Mouse (Mus musculus) liver, embryonic 11.5 days (tissue): ENCODE results near the gene Relb. TPM values are rescaled to one million over a fixed set of nuclear protein-coding genes. Genes with fewer than 3 reads are reported as not detected.
A peak's percentile ranks its signal among the peaks of the same experiment; 100 is the strongest.

Experiments
- ATAC-seq: fragments of 200-750 bp; cut with Nextera tagmentation; replicated peaks from 2 replicates; pipeline ENCODE4 v1.8.0; 2017; ENCODE audit warnings: moderate number of reproducible peaks, mild to moderate bottlenecking, moderate TSS enrichment, moderate library complexity; ENCODE audit not compliant: low FRiP score
- DNase-seq: peaks from one replicate; pipeline ENCODE4 v3.0.0-alpha.2; 2017; ENCODE audit warnings: low spot score
- H3K27ac ChIP-seq: fragments of 300-500 bp; sonication (generic); 2 replicates; pipeline ENCODE4 v1.5.1; 2014; ENCODE audit warnings: mild to moderate bottlenecking, low read depth, low read length, control low read depth
- H3K27me3 ChIP-seq: fragments of 300-500 bp; sonication (generic); replicated peaks from 2 replicates; pipeline ENCODE4 v1.6.1; 2014; ENCODE audit warnings: low read length, mixed read lengths; ENCODE audit not compliant: control insufficient read depth, insufficient read depth
- H3K36me3 ChIP-seq: fragments of 300-500 bp; sonication (generic); 2 replicates; pipeline ENCODE4 v1.6.1; 2014; ENCODE audit warnings: mild to moderate bottlenecking, low read length, moderate library complexity, mixed read lengths; ENCODE audit not compliant: control insufficient read depth, insufficient read depth
- H3K4me1 ChIP-seq: fragments of 300-500 bp; sonication (generic); replicated peaks from 2 replicates; pipeline ENCODE4 v1.6.1; 2014; ENCODE audit warnings: low read length, mixed read lengths; ENCODE audit not compliant: control insufficient read depth, insufficient read depth
- H3K4me2 ChIP-seq: fragments of 300-500 bp; sonication (generic); 2 replicates; pipeline ENCODE4 v1.6.1; 2014; ENCODE audit warnings: mild to moderate bottlenecking, control low read depth, moderate library complexity
- H3K4me3 ChIP-seq: fragments of 300-500 bp; sonication (generic); 2 replicates; pipeline ENCODE4 v1.5.1; 2014; ENCODE audit warnings: low read depth, low read length, control low read depth
- H3K9ac ChIP-seq: fragments of 300-500 bp; sonication (generic); 2 replicates; pipeline ENCODE4 v1.6.1; 2014; ENCODE audit warnings: low read depth, low read length, control low read depth
- H3K9me3 ChIP-seq: fragments of 300-500 bp; sonication (generic); 2 replicates; pipeline ENCODE4 v1.6.1; 2016; ENCODE audit warnings: low read length, inconsistent platforms, mixed read lengths; ENCODE audit not compliant: control insufficient read depth
- WGBS: fragments of 180-500 bp; shearing (Covaris S2); extraction: QIAGEN DNeasy Blood & Tissue Kit; methylation state at CpG from one replicate; pipeline ENCODE4 v1.1.7; 2014; 5-methylcytosine and 5-hydroxymethylcytosine counted together
- polyA plus RNA-seq: library from polyadenylated mRNA; unstranded; fragments of >200 nt; fragmentation: Nextera tagmentation; extraction: Ambion mirVana; gene quantifications from 2 replicates; pipeline ENCODE4 v1.2.1, GENCODE M21; 2014

The Relb gene
- polyA plus RNA-seq = 2.0 and 2.3 TPM in 2 replicates

DNA sequence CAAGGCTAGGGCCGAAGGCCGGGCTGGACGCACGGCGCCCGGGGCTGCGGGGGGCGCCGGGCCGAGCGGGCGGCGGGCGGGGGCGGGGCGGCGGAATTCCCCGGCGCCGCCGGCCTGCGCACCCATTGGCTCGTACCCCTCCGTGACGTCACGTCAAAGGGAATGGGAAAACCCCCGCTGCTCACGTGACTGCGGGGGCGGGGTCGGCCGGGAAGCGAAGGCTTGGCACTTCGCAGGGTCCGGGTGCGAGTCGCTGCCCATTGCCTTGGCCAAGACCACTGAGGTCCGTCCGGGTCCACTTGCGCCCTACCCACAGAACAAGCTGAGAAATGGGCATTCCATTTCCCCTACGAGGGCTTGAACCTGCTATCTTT is at the start of gene Relb:
Relb (minus strand) TSS at position 78 of the 374 bp plus-strand sequence.
- no peaks in the 10 kb centered on the region for H3K9me3 ChIP-seq
- ATAC-seq (peak; percentile 42), DNase-seq (peak; percentile 88)
- peaks cover 24% of the 10 kb centered on the region for H3K4me1 ChIP-seq
- no peaks in the 10 kb centered on the region for H3K27me3 ChIP-seq
- WGBS = 1% methylated on average over 41 of the region's 41 CpGs
- H3K27ac ChIP-seq = peak within 1 kb of the TSS; percentile 76
- H3K4me3 ChIP-seq = peak within 1 kb of the TSS; percentile 79
- H3K9ac ChIP-seq = peak within 1 kb of the TSS; percentile 61
- peaks cover 8% of the 10 kb centered on the region for H3K36me3 ChIP-seq
- peak within 1 kb of the TSS; percentile 99 for H3K4me2 ChIP-seq

DNA sequence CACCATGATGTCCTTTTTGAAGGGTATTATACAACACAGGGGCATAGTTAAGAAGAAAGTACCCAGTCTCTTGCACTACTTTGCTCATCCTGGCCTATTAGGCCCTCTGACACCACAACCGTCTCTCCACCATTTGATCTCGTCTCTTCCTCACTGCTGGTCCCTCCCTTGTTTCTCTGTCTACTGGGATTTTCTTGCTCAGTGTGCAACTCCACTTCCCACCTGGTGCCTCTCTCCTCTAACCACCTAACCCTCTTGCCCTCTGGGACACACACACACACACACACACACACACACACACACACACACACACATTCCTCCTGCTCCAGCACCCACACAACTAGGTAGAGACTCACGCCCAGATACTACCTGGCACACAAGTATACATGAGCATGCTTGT is 49.7 kb upstream of the Relb start:
- Histone ChIP-seq H3K4me3 (no peak overlapping the region), H3K9ac (no peak overlapping the region), H3K4me2 (no peak overlapping the region), H3K36me3 (no peaks in the 10 kb centered on the region), H3K4me1 (peaks cover 11% of the 10 kb centered on the region), H3K27ac (no peak overlapping the region), H3K9me3 (no peaks in the 10 kb centered on the region), H3K27me3 (no peaks in the 10 kb centered on the region)
- WGBS = 88% methylated on average over 3 of the region's 3 CpGs
- ATAC-seq (no peak), DNase-seq (no peak)

GRCm38 (mm10) chr7:19677872-19678271 is 48.6 kb upstream of the Relb start, which contains the start of gene Apoc2:
TSS of gene Apoc2 (minus strand) at chr7:19677941.
- Histone ChIP-seq H3K4me3 (no peak within 1 kb of the TSS), H3K27me3 (no peaks in the 10 kb centered on the region), H3K9me3 (no peaks in the 10 kb centered on the region), H3K4me1 (peaks cover 9% of the 10 kb centered on the region), H3K4me2 (no peak within 1 kb of the TSS), H3K9ac (no peak within 1 kb of the TSS), H3K36me3 (no peaks in the 10 kb centered on the region), H3K27ac (0 out of 2 replicates have a peak within 1 kb of the TSS, but pooled peaks have one; percentile 13)
- 71% methylated on average over 8 of the region's 8 CpGs for WGBS
- DNase-seq (no peak), ATAC-seq (no peak)

GRCm38 (mm10) chr7:19676662-19677061 is 47.4 kb upstream of the Relb start:
- H3K27me3 ChIP-seq = no peaks in the 10 kb centered on the region
- H3K4me1 ChIP-seq = peaks cover 5% of the 10 kb centered on the region
- WGBS = 79% methylated on average over 1 of the region's 1 CpGs
- H3K4me3 ChIP-seq = no peak overlapping the region
- H3K9me3 ChIP-seq = no peaks in the 10 kb centered on the region
- H3K4me2 ChIP-seq = peak overlapping the region; percentile 28
- H3K9ac ChIP-seq = peak overlapping the region; percentile 34; the same call in 1 of the 2 replicates
- no peak overlapping the region for H3K27ac ChIP-seq
- ATAC-seq (0 out of 2 replicates have a peak, but pooled peaks have one; percentile 41), DNase-seq (no peak)
- H3K36me3 ChIP-seq = no peaks in the 10 kb centered on the region

DNA sequence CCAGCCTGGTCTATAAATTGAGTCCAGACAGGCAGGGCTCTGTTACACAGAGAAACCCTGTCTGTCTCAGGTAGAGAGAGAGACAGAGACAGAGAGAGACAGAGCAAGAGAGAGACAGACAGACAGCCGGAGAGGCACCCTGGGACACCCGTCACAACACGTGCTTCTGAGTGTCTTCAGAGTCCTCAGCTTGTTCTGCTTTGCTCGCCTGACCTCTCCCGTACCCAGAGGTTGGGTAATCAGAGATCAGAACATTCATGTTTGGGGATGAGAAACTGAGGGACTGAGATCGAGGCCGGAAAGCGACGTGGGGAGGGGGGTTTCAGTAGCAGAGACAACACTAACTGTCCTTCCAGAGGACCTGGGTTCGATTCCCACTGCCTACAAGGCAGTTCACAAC is 46.6 kb upstream of the Relb start:
- DNase-seq (no peak), ATAC-seq (no peak)
- 72% methylated on average over 10 of the region's 10 CpGs for WGBS
- H3K27me3 ChIP-seq = no peaks in the 10 kb centered on the region
- peak overlapping the region; percentile 21; the same call in 1 of the 2 replicates for H3K27ac ChIP-seq
- H3K4me2 ChIP-seq = peak overlapping the region; percentile 29
- no peaks in the 10 kb centered on the region for H3K36me3 ChIP-seq
- no peak overlapping the region for H3K9ac ChIP-seq
- H3K9me3 ChIP-seq = no peaks in the 10 kb centered on the region
- H3K4me3 ChIP-seq = peak overlapping the region; percentile 11; the same call in 1 of the 2 replicates
- H3K4me1 ChIP-seq = no peaks in the 10 kb centered on the region

DNA sequence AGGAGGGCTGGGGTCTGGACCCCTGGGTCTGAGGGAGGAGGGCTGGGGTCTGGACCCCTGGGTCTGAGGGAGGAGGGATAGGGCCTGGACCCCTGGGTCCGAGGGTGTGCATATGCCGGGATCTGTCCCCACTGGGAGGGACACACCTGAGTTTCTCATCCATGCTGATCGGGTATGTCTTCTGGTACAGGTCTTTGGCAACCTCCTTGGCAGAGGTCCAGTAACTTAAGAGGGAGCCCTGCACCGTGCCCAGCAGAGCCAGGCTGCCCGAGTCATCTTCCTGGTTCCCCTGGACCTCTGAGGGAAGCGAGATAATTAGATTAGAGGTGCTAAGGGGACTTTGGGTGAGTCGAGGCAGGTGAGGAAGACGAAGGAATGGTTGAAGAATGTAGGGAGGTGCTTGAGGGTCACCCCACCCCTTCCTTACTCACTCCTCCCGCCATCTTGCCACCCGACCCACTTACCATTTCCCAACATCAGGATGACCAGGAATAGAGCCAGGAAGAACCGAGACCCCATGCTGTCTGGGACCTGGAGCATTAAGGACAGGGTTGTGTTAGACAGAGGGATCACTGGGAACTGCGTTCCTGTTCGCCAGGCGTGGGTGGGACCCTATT is 44.0 kb upstream of the Relb start:
- no peak overlapping the region for H3K9ac ChIP-seq
- peaks cover 10% of the 10 kb centered on the region for H3K4me1 ChIP-seq
- no peak overlapping the region for H3K27ac ChIP-seq
- H3K27me3 ChIP-seq = no peaks in the 10 kb centered on the region
- H3K4me3 ChIP-seq = no peak overlapping the region
- no peak for DNase-seq
- H3K36me3 ChIP-seq = no peaks in the 10 kb centered on the region
- ATAC-seq = no peak
- 67% methylated on average over 14 of the region's 14 CpGs for WGBS
- no peaks in the 10 kb centered on the region for H3K9me3 ChIP-seq
- no peak overlapping the region for H3K4me2 ChIP-seq

DNA sequence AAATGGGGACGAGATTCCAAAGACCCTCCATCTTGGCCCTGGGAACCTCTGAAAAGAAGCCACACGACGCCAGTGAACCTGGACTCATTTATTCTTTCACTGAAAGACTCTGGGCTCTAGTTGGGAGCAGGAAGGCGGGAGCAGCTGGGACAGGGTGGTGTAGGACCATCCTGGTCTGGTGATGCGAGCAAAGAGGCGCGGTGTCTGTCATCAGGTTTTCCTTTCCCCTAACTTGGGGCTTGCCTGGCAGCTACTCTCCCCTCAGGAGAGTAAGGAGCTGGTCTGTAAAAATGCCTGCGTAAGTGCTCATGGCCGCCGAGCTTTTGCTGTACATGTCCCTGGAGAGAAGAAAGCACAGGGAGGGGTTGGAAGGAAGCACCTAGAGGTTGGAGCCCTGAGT is 42.3 kb upstream of the Relb start:
- Histone ChIP-seq H3K36me3 (no peaks in the 10 kb centered on the region), H3K9me3 (no peaks in the 10 kb centered on the region), H3K27ac (no peak overlapping the region), H3K27me3 (no peaks in the 10 kb centered on the region), H3K4me2 (no peak overlapping the region), H3K9ac (no peak overlapping the region), H3K4me3 (no peak overlapping the region), H3K4me1 (peaks cover 10% of the 10 kb centered on the region)
- ATAC-seq (no peak), DNase-seq (no peak)
- 77% methylated on average over 10 of the region's 10 CpGs for WGBS

- DNase-seq (peak; percentile 82), ATAC-seq (peak; percentile 74)
- WGBS = 12% methylated on average over 10 of the region's 10 CpGs
- H3K27me3 ChIP-seq = no peaks in the 10 kb centered on the region
- peaks cover 11% of the 10 kb centered on the region for H3K4me1 ChIP-seq
- H3K36me3 ChIP-seq = no peaks in the 10 kb centered on the region
- peak overlapping the region; percentile 61 for H3K27ac ChIP-seq
- H3K4me3 ChIP-seq = no peak overlapping the region
- H3K9ac ChIP-seq = no peak overlapping the region
- H3K9me3 ChIP-seq = no peaks in the 10 kb centered on the region
- H3K4me2 ChIP-seq = peak overlapping the region; percentile 51
These were observed 39.9 kb upstream of the Relb start for GRCm38 (mm10) chr7:19668947-19669721.
